Mouse (Mus musculus): Measurements from ENCODE around the gene Slc17a3. TPM values are rescaled to one million over a fixed set of nuclear protein-coding genes. Genes with fewer than 3 reads are reported as not detected.

Gene Slc17a3
- polyA plus RNA-seq, 1 experiment from 2014 or later: 2.3 TPM

GRCm38 (mm10) chr13:23873141-23873540 is 33.9 kb downstream of the Slc17a3 start:
- no peaks in the 10 kb centered on the region for H3K9me3 ChIP-seq (replicated peaks)
- no peak for DNase-seq
- H3K4me1 ChIP-seq (replicated peaks): peaks cover 7% of the 10 kb centered on the region; the same call in 1 of the 2 replicates
- no peaks in the 10 kb centered on the region for H3K27me3 ChIP-seq
- no peak overlapping the region for H3K9ac ChIP-seq
- no peak overlapping the region for H3K4me2 ChIP-seq
- H3K27ac ChIP-seq: no peak overlapping the region
- WGBS (ENCODE audit: insufficient replicate concordance): 37% methylated on average over 5 of the region's 5 CpGs
- ATAC-seq (ENCODE audit: low read depth): no peak
- H3K4me3 ChIP-seq (replicated peaks): no peak overlapping the region
- no peaks in the 10 kb centered on the region for H3K36me3 ChIP-seq

- no peak overlapping the region for H3K9ac ChIP-seq
- WGBS (ENCODE audit: insufficient replicate concordance): 37% methylated on average over 3 of the region's 3 CpGs
- no peak for ATAC-seq (ENCODE audit: low read depth)
These were observed 39.9 kb downstream of the Slc17a3 start for GRCm38 (mm10) chr13:23879106-23879505.

GRCm38 (mm10) chr13:23879636-23880035 is 40.4 kb downstream of the Slc17a3 start:
- H3K9ac ChIP-seq: no peak overlapping the region
- ATAC-seq (ENCODE audit: low read depth) (no peak), DNase-seq (no peak)
- no peak overlapping the region for H3K4me2 ChIP-seq
- H3K4me1 ChIP-seq (replicated peaks): no peaks in the 10 kb centered on the region
- H3K4me3 ChIP-seq (replicated peaks): no peak overlapping the region
- no peaks in the 10 kb centered on the region for H3K9me3 ChIP-seq (replicated peaks)
- WGBS (ENCODE audit: insufficient replicate concordance): 24% methylated on average over 5 of the region's 5 CpGs
- H3K36me3 ChIP-seq: no peaks in the 10 kb centered on the region
- no peaks in the 10 kb centered on the region for H3K27me3 ChIP-seq
- no peak overlapping the region for H3K27ac ChIP-seq

More at GRCm38 (mm10) chr13:23879106-23879505, 39.9 kb downstream of the Slc17a3 start:
- Histone ChIP-seq H3K4me3 (replicated peaks) (no peak overlapping the region), H3K36me3 (no peaks in the 10 kb centered on the region), H3K4me1 (replicated peaks) (no peaks in the 10 kb centered on the region), H3K9me3 (replicated peaks) (no peaks in the 10 kb centered on the region), H3K27me3 (no peaks in the 10 kb centered on the region), H3K4me2 (no peak overlapping the region), H3K27ac (no peak overlapping the region)
- DNase-seq: no peak

- H3K4me2 ChIP-seq: no peak overlapping the region
- H3K4me1 ChIP-seq (replicated peaks): peaks cover 12% of the 10 kb centered on the region; the same call in 1 of the 2 replicates
- no peak overlapping the region for H3K4me3 ChIP-seq (replicated peaks)
- H3K9me3 ChIP-seq (replicated peaks): no peaks in the 10 kb centered on the region
- WGBS (ENCODE audit: insufficient replicate concordance): 5% methylated on average over 2 of the region's 2 CpGs
- H3K27me3 ChIP-seq: no peaks in the 10 kb centered on the region
- H3K9ac ChIP-seq: no peak overlapping the region
- H3K36me3 ChIP-seq: no peaks in the 10 kb centered on the region
- ATAC-seq (ENCODE audit: low read depth) (no peak), DNase-seq (peak; percentile 6)
- no peak overlapping the region for H3K27ac ChIP-seq
These were observed 46.3 kb downstream of the Slc17a3 start for GRCm38 (mm10) chr13:23885540-23885939.

GRCm38 (mm10) chr13:23887026-23887725 is 47.9 kb downstream of the Slc17a3 start:
- Histone ChIP-seq H3K4me1 (replicated peaks) (peaks cover 12% of the 10 kb centered on the region; the same call in 1 of the 2 replicates), H3K36me3 (no peaks in the 10 kb centered on the region), H3K4me3 (replicated peaks) (no peak overlapping the region), H3K27me3 (no peaks in the 10 kb centered on the region), H3K4me2 (no peak overlapping the region), H3K27ac (no peak overlapping the region), H3K9me3 (replicated peaks) (no peaks in the 10 kb centered on the region), H3K9ac (no peak overlapping the region)
- WGBS (ENCODE audit: insufficient replicate concordance): 63% methylated on average over 3 of the region's 3 CpGs
- DNase-seq (peak; percentile 11), ATAC-seq (ENCODE audit: low read depth) (peak; percentile 71)

GRCm38 (mm10) chr13:23889011-23889605 is 49.9 kb downstream of the Slc17a3 start:
- Histone ChIP-seq H3K4me3 (replicated peaks) (no peak overlapping the region), H3K27ac (no peak overlapping the region), H3K4me2 (no peak overlapping the region), H3K27me3 (no peaks in the 10 kb centered on the region), H3K36me3 (no peaks in the 10 kb centered on the region), H3K9me3 (replicated peaks) (no peaks in the 10 kb centered on the region), H3K9ac (no peak overlapping the region), H3K4me1 (replicated peaks) (peaks cover 12% of the 10 kb centered on the region; the same call in 1 of the 2 replicates)
- 53% methylated on average over 6 of the region's 6 CpGs for WGBS (ENCODE audit: insufficient replicate concordance)
- DNase-seq: no peak
- ATAC-seq (ENCODE audit: low read depth): no peak

- Histone ChIP-seq H3K4me3 (replicated peaks) (no peak overlapping the region), H3K9ac (no peak overlapping the region), H3K36me3 (no peaks in the 10 kb centered on the region), H3K4me1 (replicated peaks) (no peaks in the 10 kb centered on the region), H3K27me3 (no peaks in the 10 kb centered on the region), H3K9me3 (replicated peaks) (no peaks in the 10 kb centered on the region), H3K27ac (no peak overlapping the region), H3K4me2 (no peak overlapping the region)
- ATAC-seq (ENCODE audit: low read depth): no peak
- 32% methylated on average over 9 of the region's 9 CpGs for WGBS (ENCODE audit: insufficient replicate concordance)
- DNase-seq: no peak
These were observed 53.5 kb downstream of the Slc17a3 start for GRCm38 (mm10) chr13:23892592-23893268.

- Histone ChIP-seq H3K27ac (no peak overlapping the region), H3K4me2 (no peak overlapping the region), H3K27me3 (no peaks in the 10 kb centered on the region), H3K4me1 (replicated peaks) (no peaks in the 10 kb centered on the region), H3K36me3 (no peaks in the 10 kb centered on the region), H3K4me3 (replicated peaks) (no peak overlapping the region), H3K9ac (no peak overlapping the region), H3K9me3 (replicated peaks) (no peaks in the 10 kb centered on the region)
- WGBS (ENCODE audit: insufficient replicate concordance): 23% methylated on average over 4 of the region's 4 CpGs
- DNase-seq (no peak), ATAC-seq (ENCODE audit: low read depth) (no peak)
These were observed 54.0 kb downstream of the Slc17a3 start for GRCm38 (mm10) chr13:23893269-23893593.

GRCm38 (mm10) chr13:23898242-23898641 is 59.0 kb downstream of the Slc17a3 start:
- Histone ChIP-seq H3K4me2 (no peak overlapping the region), H3K36me3 (no peaks in the 10 kb centered on the region), H3K4me3 (replicated peaks) (no peak overlapping the region), H3K9ac (no peak overlapping the region), H3K27ac (no peak overlapping the region), H3K27me3 (no peaks in the 10 kb centered on the region), H3K4me1 (replicated peaks) (no peaks in the 10 kb centered on the region), H3K9me3 (replicated peaks) (no peaks in the 10 kb centered on the region)
- DNase-seq: no peak
- WGBS (ENCODE audit: insufficient replicate concordance): 16% methylated on average over 6 of the region's 6 CpGs
- ATAC-seq (ENCODE audit: low read depth): no peak

- WGBS (ENCODE audit: insufficient replicate concordance): 77% methylated on average over 5 of the region's 5 CpGs
- Histone ChIP-seq H3K9me3 (replicated peaks) (no peaks in the 10 kb centered on the region), H3K4me1 (replicated peaks) (peaks cover 17% of the 10 kb centered on the region), H3K36me3 (no peaks in the 10 kb centered on the region), H3K4me3 (replicated peaks) (no peak overlapping the region), H3K9ac (no peak overlapping the region), H3K27me3 (no peaks in the 10 kb centered on the region), H3K27ac (no peak overlapping the region), H3K4me2 (no peak overlapping the region)
- no peak for DNase-seq
- no peak for ATAC-seq (ENCODE audit: low read depth)
These were observed 67.7 kb downstream of the Slc17a3 start for GRCm38 (mm10) chr13:23906906-23907305.

- 41% methylated on average over 5 of the region's 5 CpGs for WGBS (ENCODE audit: insufficient replicate concordance)
- H3K4me2 ChIP-seq: no peak overlapping the region
- H3K27me3 ChIP-seq: no peaks in the 10 kb centered on the region
- ATAC-seq (ENCODE audit: low read depth) (no peak), DNase-seq (no peak)
- H3K9ac ChIP-seq: no peak overlapping the region
- H3K36me3 ChIP-seq: no peaks in the 10 kb centered on the region
- H3K9me3 ChIP-seq (replicated peaks): no peaks in the 10 kb centered on the region
- peaks cover 39% of the 10 kb centered on the region for H3K4me1 ChIP-seq (replicated peaks)
- H3K4me3 ChIP-seq (replicated peaks): no peak overlapping the region
- H3K27ac ChIP-seq: no peak overlapping the region
These were observed 70.9 kb downstream of the Slc17a3 start for GRCm38 (mm10) chr13:23910121-23910520.

Data from liver, embryonic 13.5 days (tissue).